Mouse (Mus musculus) embryonic facial prominence, embryonic 11.5 days (tissue): ENCODE measurements at regions not wholly inside any gene's neighbourhood (a gene's known extent, or its start where the extent isn't known, plus 50 kb on each side); places are given as distances from the start of the nearest gene placed in this dataset.
"Not testable (repeated sequence)": the region's sequence is repeated elsewhere in the genome, so short reads cannot be mapped to it uniquely, and the experiment has no call there.

Experiments used
- ATAC-seq: fragments of 200-750 bp; cut with Nextera tagmentation; replicated peaks from 2 replicates; pipeline ENCODE4 v1.8.0; 2017; ENCODE audit warnings: low read depth; ENCODE audit not compliant: insufficient number of reproducible peaks, low FRiP score, low TSS enrichment
- DNase-seq: peaks from one replicate; pipeline ENCODE4 v3.0.0-alpha.2; 2015; ENCODE audit warnings: low spot score
- H3K27ac ChIP-seq: fragments of 300-500 bp; sonication (generic); replicated peaks from 2 replicates; pipeline ENCODE4 v1.5.1; 2014; ENCODE audit warnings: mild to moderate bottlenecking, low read depth, low read length, control low read depth
- H3K27me3 ChIP-seq: fragments of 300-500 bp; sonication (generic); 2 replicates; pipeline ENCODE4 v1.6.1; 2014; ENCODE audit warnings: mild to moderate bottlenecking, low read length, moderate library complexity, mixed read lengths; ENCODE audit not compliant: control insufficient read depth, insufficient read depth
- H3K36me3 ChIP-seq: fragments of 300-500 bp; sonication (generic); replicated peaks from 2 replicates; pipeline ENCODE4 v1.6.1; 2014; ENCODE audit warnings: low read depth, mild to moderate bottlenecking, low read length, moderate library complexity, mixed read lengths; ENCODE audit not compliant: control insufficient read depth, insufficient read depth
- H3K4me1 ChIP-seq: fragments of 300-500 bp; sonication (generic); 2 replicates; pipeline ENCODE4 v1.6.1; 2014; ENCODE audit warnings: low read length, mixed read lengths; ENCODE audit not compliant: control insufficient read depth, insufficient read depth
- H3K4me2 ChIP-seq: fragments of 300-500 bp; sonication (generic); 2 replicates; pipeline ENCODE4 v1.6.1; 2014; ENCODE audit warnings: low read depth, mild to moderate bottlenecking, control low read depth, low read length, moderate library complexity
- H3K4me3 ChIP-seq: fragments of 300-500 bp; sonication (generic); 2 replicates; pipeline ENCODE4 v1.5.1; 2014; ENCODE audit warnings: low read depth, low read length, control low read depth
- H3K9ac ChIP-seq: fragments of 300-500 bp; sonication (generic); replicated peaks from 2 replicates; pipeline ENCODE4 v1.6.1; 2014; ENCODE audit warnings: mild to moderate bottlenecking, control low read depth, low read length
- H3K9me3 ChIP-seq: fragments of 300-500 bp; sonication (generic); replicated peaks from 2 replicates; pipeline ENCODE4 v1.6.1; 2016; ENCODE audit warnings: mild to moderate bottlenecking, low read length, inconsistent platforms, mixed read lengths; ENCODE audit not compliant: control insufficient read depth
- WGBS: fragments of 180-500 bp; shearing (Covaris S2); extraction: QIAGEN DNeasy Blood & Tissue Kit; methylation state at CpG from one replicate; pipeline ENCODE4 v1.1.7; 2014; 5-methylcytosine and 5-hydroxymethylcytosine counted together

DNA sequence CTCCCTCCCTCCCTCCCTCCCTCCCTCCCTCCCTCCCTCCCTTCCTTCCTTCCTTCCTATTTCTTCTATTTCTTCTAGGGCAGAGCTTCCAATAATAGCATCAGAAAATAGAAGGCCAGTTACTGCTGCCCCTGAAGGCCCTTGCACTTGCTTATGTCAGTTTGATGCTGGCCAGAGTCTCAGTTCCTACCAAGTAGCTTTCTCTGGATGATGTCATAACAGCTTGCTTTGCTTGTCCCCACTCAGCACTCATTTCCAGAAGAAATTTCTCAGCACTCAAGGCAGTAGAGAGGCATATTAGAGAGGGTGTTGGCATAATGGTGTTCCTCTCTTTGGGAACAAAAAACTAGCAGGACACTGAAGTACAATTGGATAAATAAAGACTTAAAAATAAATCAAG is 811.6 kb upstream of the 4930444P10Rik start:
- ATAC-seq, result no peak
- no peak for DNase-seq
- Histone ChIP-seq H3K27ac (no peak overlapping the region), H3K36me3 (no peaks in the 10 kb centered on the region), H3K4me3 (no peak overlapping the region), H3K27me3 (no peaks in the 10 kb centered on the region), H3K4me1 (no peaks in the 10 kb centered on the region), H3K9ac (no peak overlapping the region), H3K9me3 (no peaks in the 10 kb centered on the region), H3K4me2 (no peak overlapping the region)

DNA sequence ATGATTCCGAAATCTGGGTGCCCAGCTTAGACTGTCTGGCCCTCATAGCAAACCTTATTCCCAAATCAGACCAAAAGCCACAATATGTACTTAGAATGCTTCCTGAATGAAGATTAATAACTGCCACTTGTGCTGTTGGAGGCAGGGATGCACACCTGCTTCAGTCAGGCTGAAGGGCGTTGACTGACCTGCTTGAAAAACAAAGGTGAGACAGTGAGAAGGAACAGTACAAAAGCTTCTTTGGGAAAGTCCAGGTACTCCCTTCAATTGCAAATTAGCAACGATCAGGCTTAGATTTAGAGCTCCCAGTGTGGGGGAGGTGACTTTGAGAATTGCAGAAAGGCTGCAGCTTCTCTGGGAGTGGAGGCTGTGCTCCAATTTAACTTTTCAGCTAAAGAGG is 775.3 kb upstream of the 4930444P10Rik start:
- H3K27ac ChIP-seq, H3K9me3 ChIP-seq, H3K27me3 ChIP-seq, H3K4me2 ChIP-seq, ATAC-seq, DNase-seq, H3K4me3 ChIP-seq, H3K36me3 ChIP-seq, H3K9ac ChIP-seq, H3K4me1 ChIP-seq: not testable (repeated sequence)
- 71% methylated on average over 3 of the region's 3 CpGs for whole genome bisulfite sequencing

DNA sequence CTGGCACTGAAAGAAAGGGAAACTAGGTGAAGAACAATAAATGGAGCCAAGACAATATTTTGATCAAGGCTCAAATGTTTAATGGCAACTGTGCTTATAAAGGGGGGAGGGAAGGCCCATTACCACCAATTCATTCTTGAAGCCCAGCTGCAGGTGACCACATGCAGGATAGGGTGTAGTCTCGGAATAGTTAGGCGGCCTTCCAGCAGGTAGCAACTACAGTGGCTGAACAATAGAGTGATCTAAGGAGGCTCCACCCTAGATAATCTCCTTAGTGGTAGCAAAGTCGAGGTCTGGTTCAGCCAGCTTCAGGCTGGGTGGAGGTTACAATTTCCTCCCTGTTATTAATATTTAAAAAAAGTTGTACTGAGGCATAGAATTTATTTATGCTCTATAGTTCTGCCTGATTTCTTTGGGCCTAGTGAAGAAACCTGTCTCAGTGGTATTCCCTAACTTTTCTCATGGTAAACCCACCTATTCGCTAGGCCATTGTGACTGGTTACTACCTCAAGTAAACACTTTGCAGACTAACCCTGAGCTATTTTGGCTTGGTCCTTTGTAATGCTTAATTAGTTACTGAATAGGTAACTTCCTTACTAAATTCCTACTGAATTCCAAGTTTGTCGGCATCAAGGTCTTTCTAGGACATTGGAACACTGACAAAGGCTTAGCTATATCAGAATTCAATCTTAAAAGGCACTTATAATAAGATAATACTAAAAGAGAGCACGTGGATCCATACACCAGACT is 774.1 kb upstream of the 4930444P10Rik start:
- H3K9ac ChIP-seq, H3K27me3 ChIP-seq, H3K9me3 ChIP-seq, H3K36me3 ChIP-seq, ATAC-seq, H3K4me3 ChIP-seq, H3K27ac ChIP-seq, DNase-seq, H3K4me2 ChIP-seq, H3K4me1 ChIP-seq: not testable (repeated sequence)
- 87% methylated on average over 6 of the region's 6 CpGs for WGBS

- Histone ChIP-seq H3K4me2 (no peak overlapping the region), H3K27ac (no peak overlapping the region), H3K4me3 (no peak overlapping the region), H3K9ac (no peak overlapping the region), H3K4me1 (no peaks in the 10 kb centered on the region), H3K9me3 (no peaks in the 10 kb centered on the region), H3K27me3 (no peaks in the 10 kb centered on the region), H3K36me3 (no peaks in the 10 kb centered on the region)
- ATAC-seq (no peak), DNase-seq (no peak)
Observed at GRCm38 (mm10) chr1:16837111-16837510, 744.0 kb upstream of the 4930444P10Rik start.

GRCm38 (mm10) chr1:16824709-16825108 is 731.6 kb upstream of the 4930444P10Rik start:
- H3K9me3 ChIP-seq, H3K27me3 ChIP-seq, DNase-seq, H3K4me1 ChIP-seq, H3K36me3 ChIP-seq, H3K9ac ChIP-seq, H3K27ac ChIP-seq, H3K4me2 ChIP-seq, H3K4me3 ChIP-seq, ATAC-seq: not testable (repeated sequence)
- 70% methylated on average over 4 of the region's 4 CpGs for WGBS

DNA sequence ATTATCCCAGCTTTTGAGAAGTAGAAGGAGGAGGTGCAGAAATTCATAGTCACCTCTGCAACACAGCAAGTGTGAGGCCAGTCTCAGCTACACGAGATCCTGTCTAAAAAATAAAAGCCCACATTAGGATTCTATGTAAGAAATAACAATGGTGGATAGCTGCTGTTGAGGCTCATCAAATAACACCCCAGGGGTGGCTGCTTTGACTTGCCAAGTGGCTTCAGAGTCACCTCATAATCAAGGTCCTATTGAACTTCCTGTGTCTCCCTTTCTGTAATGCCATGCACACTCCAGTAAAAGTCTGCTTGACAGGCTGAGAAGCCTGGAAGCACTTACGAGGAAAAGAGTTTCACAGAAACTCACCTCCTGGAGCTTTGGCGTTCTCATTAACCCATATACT is 730.9 kb upstream of the 4930444P10Rik start:
- Histone ChIP-seq H3K9me3 (no peaks in the 10 kb centered on the region), H3K4me2 (no peak overlapping the region), H3K27me3 (no peaks in the 10 kb centered on the region), H3K4me1 (no peaks in the 10 kb centered on the region), H3K4me3 (no peak overlapping the region), H3K27ac (no peak overlapping the region), H3K9ac (no peak overlapping the region), H3K36me3 (no peaks in the 10 kb centered on the region)
- DNase-seq, result no peak
- ATAC-seq, result no peak
- 72% methylated on average over 3 of the region's 3 CpGs for WGBS

DNA sequence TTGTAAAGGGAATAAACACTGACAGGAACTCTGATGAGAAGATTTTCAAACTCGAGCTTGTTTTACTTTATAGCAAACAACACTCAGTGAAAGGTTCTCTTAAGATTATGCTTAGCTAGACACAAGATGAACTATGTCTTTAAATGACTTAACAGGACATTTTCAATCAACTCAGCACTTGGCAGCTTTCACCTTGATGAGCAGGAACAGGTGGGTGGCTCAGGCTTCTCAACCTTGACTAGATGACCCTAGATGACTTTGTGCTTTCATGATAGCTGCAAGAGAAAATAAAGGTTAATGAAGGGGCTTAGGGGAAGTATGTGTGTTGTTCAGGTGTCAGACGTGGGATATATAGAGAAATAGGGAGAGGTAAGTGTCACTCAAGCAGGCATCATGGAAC is 728.1 kb upstream of the 4930444P10Rik start:
- H3K9ac ChIP-seq, result no peak overlapping the region
- H3K27me3 ChIP-seq, result no peaks in the 10 kb centered on the region
- WGBS, result 71% methylated on average over 2 of the region's 2 CpGs
- ATAC-seq, result no peak
- no peaks in the 10 kb centered on the region for H3K36me3 ChIP-seq
- no peak for DNase-seq
- H3K4me3 ChIP-seq, result no peak overlapping the region
- no peaks in the 10 kb centered on the region for H3K4me1 ChIP-seq
- no peak overlapping the region for H3K27ac ChIP-seq
- H3K4me2 ChIP-seq, result no peak overlapping the region
- no peaks in the 10 kb centered on the region for H3K9me3 ChIP-seq

DNA sequence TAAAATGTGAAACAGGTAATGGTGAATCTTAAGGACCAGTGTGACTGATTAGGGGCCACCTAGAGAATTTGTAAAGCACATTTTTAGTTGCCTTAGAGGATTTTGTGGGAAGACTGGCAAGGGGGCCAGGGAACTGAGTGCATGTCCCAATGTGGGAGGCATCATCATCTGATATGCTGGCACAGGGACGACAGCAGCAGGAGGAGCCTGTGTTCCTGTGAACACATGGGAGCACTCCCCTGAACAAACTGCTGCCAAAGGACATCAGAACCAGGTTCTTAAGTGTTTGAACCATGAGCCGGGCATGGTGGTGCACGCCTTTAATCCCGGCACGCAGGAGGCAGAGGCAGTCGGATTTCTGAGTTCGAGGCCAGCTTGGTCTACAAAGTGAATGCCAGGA is 723.4 kb upstream of the 4930444P10Rik start:
- no peak overlapping the region for H3K4me2 ChIP-seq
- H3K27ac ChIP-seq, result no peak overlapping the region
- 92% methylated on average over 7 of the region's 7 CpGs for whole genome bisulfite sequencing
- DNase-seq (no peak), ATAC-seq (no peak)
- no peak overlapping the region for H3K4me3 ChIP-seq
- H3K36me3 ChIP-seq, result no peaks in the 10 kb centered on the region
- no peak overlapping the region for H3K9ac ChIP-seq
- no peaks in the 10 kb centered on the region for H3K27me3 ChIP-seq
- no peaks in the 10 kb centered on the region for H3K9me3 ChIP-seq
- no peaks in the 10 kb centered on the region for H3K4me1 ChIP-seq
